Mouse (Mus musculus) stomach, postnatal 0 days (tissue): ENCODE data around the gene Atxn7l1.

Source experiments
- CTCF ChIP-seq: IDR thresholded peaks from 2 replicates; pipeline ENCODE4 v1.5.1; 2016; ENCODE audit warnings: antibody characterized with exemption, low read depth, mild to moderate bottlenecking, moderate library complexity
- EP300 ChIP-seq: optimal IDR thresholded peaks from 2 replicates; pipeline ENCODE3; 2016; ENCODE audit warnings: antibody characterized with exemption

DNA sequence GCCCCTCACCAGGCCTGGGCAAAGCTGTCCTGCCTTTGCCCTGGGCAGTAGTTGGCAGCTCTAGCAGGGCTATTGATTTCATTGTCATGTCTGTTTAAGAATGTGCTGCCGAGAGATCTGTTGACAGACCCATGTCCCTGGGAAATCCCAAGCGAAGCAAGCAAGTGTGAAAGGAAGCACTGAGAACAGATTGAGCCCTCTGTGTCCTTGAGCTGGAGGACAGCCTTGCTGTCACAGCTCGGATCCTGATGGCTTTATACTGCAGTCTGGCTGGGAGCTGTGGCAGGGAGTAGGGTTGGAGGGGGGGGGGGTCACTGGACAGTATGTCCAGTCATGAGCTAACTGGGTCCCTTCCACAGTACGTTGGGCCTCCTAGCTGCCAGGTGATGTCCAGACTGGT lies 41.8 kb upstream of the Atxn7l1 start:
- no peak for TF ChIP-seq CTCF
- TF ChIP-seq EP300: no peak
